8 mouse cellular contexts compared by ENCODE assay signal in the genomic region with DNA sequence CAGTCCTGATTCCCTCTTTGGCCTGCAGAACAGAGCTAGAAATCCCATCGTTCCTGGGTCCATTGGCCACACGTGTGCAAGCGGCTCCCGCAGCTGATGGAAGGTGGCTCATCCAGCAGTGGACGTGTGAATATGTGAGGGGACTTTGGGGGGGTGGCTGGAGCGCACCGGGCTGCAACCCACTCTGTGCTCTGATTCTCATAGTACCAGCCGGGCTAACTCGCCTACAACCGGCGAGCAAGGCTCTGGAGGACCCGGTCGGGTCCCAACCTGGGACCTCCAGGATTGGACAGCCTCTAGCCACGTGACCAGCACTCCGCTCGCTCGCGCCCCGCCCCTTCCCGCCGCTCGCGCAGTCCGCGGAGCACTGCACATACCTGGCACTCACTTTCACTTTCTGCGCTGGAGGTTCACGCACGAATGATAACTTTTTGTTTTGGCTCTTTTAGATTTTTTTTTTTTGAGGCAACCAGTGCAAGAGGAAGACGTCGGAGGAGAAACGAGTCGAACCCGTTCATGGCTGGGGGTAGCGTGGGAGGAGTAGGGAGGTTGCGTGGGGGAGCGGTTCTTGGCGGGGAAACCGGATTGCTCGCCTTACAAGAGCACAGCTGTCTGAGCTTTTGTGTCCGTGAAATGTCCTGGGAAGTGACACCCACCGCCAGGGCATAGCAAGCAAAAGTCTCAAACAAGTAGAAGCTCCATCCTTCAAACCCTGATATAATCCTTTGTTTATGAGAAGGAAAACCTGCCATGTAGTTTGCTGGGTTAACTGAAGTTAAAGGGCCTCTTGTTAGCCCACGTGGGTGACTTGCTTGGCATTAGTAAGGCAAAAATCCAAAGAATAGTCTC. TPM values are rescaled to one million over a fixed set of nuclear protein-coding genes. Genes with fewer than 3 reads are reported as not detected.
DNase-seq lines count a peak whose midpoint lies in the region; ATAC-seq and TF ChIP-seq lines count a peak whose summit lies in the region.

No protein-coding gene starts in this region.

- intact Hi-C loops in left cerebral cortex, postnatal 10 days (cut with DNase I): loop anchor here (5.0 kb wide), 1 partner anchor 67 kb away; no protein-coding TSS in a partner anchor

- no peak overlapping the region for H3K27ac ChIP-seq in cortical plate, adult 2 months (ENCODE audit: insufficient read depth, low read length)

- ATAC-seq in megakaryocyte progenitor cell, adult 5-6 weeks (replicated peaks; ENCODE audit: poor library complexity): peak; percentile 95

- DNase-seq in adipocyte (ENCODE audit: low spot score): peak; percentile 70
- DNase-seq in gastrocnemius, adult 8-10 months (ENCODE audit: low spot score in 2 of 2): peak; percentile 51 to 64
- peak; percentile 63 for DNase-seq in hindlimb bud, embryonic 11.5 days (ENCODE audit: extremely low spot score, low read depth, low spot score)
- DNase-seq in left cerebral cortex, postnatal 10 days (ENCODE audit: extremely low spot score in 1 of 2, low spot score in 2 of 2): peak; percentile 23 to 91
- DNase-seq in right cerebral cortex, postnatal 10 days (ENCODE audit: low spot score in 2 of 2): peak; percentile 63 to 73
- DNase-seq in urinary bladder, postnatal 25 days (ENCODE audit: low spot score): peak; percentile 68

- no peaks in the 10 kb centered on the region for H3K4me1 ChIP-seq in cortical plate, adult 2 months (ENCODE audit: control insufficient read depth, insufficient read depth, low read length)

- TF ChIP-seq POLR2A in cortical plate, adult 2 months (IDR thresholded peaks at IDR 0.05; ENCODE audit: extremely low read depth, insufficient read depth, low read length): no peak

- H3K4me3 ChIP-seq in cortical plate, adult 2 months (ENCODE audit: insufficient read depth, low read length): peak overlapping the region; percentile 46

- TF ChIP-seq CTCF in cortical plate, adult 2 months (IDR thresholded peaks at IDR 0.05; ENCODE audit: extremely low read depth, insufficient read depth, low read length): no peak

RNA-seq across cellular contexts. Expression of a gene that starts 1.1 kb away (rescaled TPM):
- polyA plus RNA-seq in cortical plate, adult 2 months (2012; rRNA removed): 0.58 and 0.78 TPM in 2 replicates
- total RNA-seq in gastrocnemius, adult 8-10 months (2022): under 1 TPM; 0.31 to 0.73 (median 0.40) TPM
- 1 to 10 TPM; 1.9 to 2.0 TPM for total RNA-seq in left cerebral cortex, postnatal 10 days (2021)
- total RNA-seq in megakaryocyte progenitor cell, adult 5-6 weeks (2015): 0.17 and 0.25 TPM in 2 replicates
- total RNA-seq in megakaryocyte progenitor cell, adult 5-6 weeks (2017): 0.08 and 0.14 TPM in 2 replicates
